Mouse (Mus musculus) liver, embryonic 14.5 days (tissue): ENCODE results near the gene Hyal3.

Experiments used
- CTCF ChIP-seq: IDR thresholded peaks from 2 replicates; pipeline ENCODE4 v1.5.1; 2016; ENCODE audit warnings: antibody characterized with exemption, low read depth, control low read depth
- EP300 ChIP-seq: IDR thresholded peaks from 2 replicates; pipeline ENCODE4 v1.6.1; 2016; ENCODE audit warnings: antibody characterized with exemption, low read depth

GRCm38 (mm10) chr9:107634406-107635278 is 54.0 kb downstream of the Hyal3 start:
- TF ChIP-seq EP300 (no peak), CTCF (no peak)
